Mouse (Mus musculus): ENCODE data around the gene Cpeb4.

DNA sequence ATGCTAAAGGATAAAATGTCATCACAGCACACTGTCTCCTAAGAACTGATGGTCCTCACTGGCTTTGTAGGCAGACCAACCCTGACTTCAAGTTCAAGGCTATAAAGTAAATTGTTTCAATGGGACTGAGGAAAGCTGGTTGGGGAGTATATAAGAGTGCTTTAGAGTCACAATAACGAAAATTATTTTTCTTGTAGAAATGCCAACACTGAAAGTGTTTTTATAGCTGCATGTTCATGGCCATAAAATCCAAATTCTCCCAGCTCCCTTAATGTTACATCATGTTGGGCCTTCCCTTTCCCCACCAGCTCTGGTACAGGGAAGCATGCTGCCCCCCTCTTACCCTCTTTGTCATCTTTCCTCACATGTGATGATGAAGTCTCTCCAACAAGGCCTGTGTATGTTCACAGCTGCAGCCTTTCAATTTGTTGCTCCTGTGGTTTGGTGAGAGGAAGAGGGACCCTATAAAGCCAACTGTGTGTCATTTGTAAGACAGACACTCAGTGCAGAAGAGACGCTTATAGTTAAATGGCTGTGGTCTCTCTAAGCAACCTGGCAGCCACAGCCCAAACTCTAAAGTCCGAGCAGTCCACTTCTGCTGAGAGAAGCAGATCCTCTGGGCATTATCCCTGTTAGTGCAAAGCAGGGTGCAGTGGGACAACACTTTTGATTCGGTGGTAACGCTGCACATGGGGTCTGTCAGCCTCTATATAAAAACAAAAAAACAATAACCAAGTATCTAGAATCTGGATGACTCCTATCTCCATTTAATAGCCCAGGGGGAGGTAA lies 29.6 kb upstream of the Cpeb4 start:
- no peak for TF ChIP-seq CTCF (IDR thresholded peaks at IDR 0.05; ENCODE audit: extremely low read depth, insufficient read length, insufficient replicate concordance, low read depth, low read length)
- no peak for TF ChIP-seq POLR2A (IDR thresholded peaks at IDR 0.05; ENCODE audit: low read depth, low read length)
